Mouse (Mus musculus): ENCODE measurements around the gene Nphp4.

The Nphp4 gene

DNA sequence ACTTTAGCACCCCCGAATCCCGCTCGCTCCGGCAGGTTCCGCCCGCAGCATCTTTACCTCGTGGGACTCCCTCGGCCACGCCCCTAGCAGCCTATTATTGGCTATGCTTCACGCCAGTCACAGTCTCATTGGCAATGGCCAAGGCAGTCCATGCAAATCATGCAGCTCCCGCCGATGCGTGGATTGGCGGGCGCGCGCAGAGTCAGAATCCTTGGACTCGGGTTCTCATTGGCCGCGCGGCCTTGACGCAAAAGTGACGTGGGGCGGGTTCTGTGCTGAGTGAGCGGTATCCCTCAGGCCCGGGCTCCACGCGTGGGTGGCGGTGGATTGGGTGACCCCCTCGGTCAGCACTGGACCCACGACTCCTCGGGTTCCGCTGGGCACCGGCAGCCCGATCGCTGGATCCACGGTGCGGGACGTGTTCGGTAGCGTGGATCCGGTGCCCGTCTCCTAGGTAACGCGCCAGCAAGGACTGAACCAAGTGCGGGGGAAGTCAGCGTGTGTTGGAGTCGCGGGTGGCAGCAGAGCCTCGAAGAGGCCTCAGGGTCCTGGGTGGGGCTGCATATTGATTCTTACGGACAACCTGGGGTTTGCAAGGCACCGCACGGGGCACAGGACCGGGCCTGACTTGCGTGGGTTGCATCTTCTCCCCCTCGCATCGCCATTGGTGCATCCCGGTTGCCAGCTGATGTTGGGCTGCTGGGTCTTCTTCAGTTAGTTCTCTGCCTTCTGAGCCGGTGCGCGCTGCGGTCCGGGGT is 1.1 kb downstream of the Nphp4 start, which contains the start of gene Kcnab2:
Kcnab2 (minus strand) TSS at position 406 of the 758 bp plus-strand sequence.
- peak; percentile 85 to 96 for DNase-seq (ENCODE audit: low spot score in 2 of 2)

DNA sequence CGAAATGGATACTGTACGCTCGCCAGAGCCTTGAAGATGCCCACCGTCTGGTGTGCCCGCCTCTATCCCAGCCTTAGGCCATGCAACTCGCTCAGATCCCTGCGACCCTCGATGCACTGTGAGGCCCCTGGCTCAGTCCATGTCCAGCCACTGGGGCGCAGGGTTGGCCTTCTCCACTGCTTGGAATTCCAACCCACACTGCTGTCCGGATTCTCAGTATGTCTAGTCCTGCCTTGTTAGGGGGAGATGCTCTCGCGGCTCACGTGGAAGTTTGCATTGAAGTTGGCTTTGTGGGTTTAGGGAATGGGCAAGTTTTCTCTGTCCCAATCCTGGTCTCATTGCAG is 1.7 kb downstream of the Nphp4 start:
- no peak for DNase-seq (ENCODE audit: low spot score in 2 of 2)

DNA sequence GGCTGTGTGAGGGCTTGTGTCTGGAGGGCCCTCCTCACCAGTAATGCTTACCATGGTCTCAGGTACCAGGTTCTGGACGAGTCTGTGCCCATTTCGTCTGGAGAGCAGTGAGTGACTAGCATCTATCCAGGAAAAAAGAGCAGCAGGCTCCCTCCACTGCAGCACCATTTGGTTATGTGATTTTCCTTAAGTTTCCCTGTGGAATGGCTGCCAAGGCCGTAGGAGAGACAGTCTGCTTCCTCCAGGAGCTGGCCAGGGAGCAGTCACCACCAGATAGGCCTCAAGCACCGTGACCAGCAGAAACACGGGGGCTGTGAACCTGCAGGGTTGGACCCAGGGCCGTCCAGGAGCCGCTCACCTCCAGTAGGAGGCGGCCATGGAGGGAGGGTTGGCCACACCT is 3.9 kb downstream of the Nphp4 start:
- no peak for DNase-seq (ENCODE audit: low spot score in 2 of 2)

DNA sequence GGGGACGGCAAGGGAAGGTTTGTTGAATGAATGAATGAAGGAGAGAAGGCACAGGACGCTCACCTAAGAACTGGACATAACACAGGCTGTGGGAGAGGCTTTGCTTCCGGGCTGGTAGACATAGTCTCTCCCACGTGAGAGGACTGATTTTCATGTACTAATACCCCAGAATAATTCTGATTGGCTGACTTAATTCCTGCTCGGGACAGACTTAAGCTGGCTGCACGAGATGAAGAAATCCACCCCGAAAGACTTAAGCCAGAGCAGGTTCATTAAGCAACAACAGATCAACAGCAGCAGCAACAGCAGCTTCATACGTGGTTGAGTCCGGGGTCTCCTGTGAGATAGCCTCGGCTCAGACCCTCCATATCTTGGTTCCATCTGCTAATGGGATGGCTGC is 11.5 kb downstream of the Nphp4 start:
- DNase-seq (ENCODE audit: low spot score in 2 of 2): no peak

DNA sequence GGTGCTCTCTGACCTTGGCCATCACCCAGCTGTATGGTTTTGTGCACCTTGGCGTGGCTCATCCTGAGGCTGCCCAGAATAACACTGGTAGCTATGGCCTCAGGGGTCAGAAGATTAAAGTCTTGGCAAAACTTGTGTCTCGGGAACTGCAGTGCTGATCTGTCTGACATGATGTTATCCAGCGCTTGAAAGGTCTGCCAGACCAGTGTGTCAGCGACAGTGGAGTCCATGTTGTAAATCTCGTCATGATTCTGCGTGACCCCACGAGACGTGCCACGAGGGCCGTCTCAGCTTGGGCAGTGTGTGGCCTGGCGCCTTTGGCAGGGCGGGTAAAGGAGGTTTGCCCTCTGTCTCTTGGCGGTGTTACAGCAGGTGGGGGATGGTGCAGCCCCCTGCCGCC is 13.8 kb downstream of the Nphp4 start:
- no peak for DNase-seq (ENCODE audit: low spot score in 2 of 2)

DNA sequence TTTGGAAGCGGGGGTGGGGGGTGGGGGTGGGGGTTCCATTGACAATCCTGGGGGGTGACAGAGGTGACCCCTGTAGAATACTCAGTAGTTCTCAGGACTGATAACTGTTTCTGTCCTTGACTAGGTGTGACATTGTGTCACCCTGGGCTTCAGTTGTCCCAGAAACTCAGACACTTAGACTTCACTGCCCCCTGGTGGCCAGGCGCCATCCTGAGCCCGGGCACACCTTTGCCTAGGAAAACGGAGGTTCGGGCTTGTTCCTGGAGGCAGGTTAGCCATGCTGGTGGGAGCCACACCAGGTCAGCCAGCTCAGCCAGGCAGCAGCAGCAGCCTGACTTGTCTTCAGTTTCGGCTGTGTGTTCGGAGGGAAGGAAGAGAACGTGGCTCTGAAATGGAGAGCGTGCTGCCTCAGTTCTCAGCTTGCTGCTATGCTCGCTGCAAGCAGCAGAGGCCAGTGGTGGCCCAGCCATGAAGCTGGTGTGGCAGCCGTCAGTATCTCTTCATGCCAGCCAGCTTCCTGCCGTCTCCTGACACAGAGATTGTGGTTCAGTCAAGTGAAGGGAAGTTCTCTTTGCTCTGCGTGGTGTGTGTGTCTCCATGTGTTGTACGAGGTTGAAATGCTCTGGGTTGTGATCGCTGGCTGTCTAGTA is 14.9 kb downstream of the Nphp4 start:
- peak; percentile 61 to 85 for DNase-seq (ENCODE audit: low spot score in 2 of 2)

DNA sequence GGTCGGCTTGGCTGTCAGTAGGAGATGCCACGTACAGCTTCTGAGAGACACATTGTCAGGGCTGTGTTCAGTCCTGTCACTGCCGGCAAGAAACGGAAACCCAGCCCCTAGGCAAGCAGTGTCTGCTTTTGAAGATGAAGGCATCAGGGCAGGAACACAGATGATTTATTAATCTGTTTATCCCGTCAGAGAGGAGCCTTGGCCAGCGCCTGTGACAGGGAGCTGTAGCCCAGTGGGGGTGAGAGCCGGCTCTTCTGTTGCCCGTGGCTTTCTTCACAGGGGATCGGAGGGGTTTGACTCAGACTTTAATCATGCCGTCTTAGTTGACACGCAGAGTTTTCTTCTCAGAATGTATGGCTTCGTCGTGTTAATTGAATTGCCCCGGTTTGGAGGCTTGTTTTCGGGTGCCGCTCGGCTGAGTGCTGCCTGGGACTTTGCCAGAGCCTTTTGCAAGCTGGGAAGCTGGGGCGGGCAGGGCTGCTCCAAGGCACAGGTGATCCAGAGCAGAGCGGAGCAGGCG is 17.9 kb downstream of the Nphp4 start:
- DNase-seq (ENCODE audit: low spot score in 2 of 2): no peak

DNA sequence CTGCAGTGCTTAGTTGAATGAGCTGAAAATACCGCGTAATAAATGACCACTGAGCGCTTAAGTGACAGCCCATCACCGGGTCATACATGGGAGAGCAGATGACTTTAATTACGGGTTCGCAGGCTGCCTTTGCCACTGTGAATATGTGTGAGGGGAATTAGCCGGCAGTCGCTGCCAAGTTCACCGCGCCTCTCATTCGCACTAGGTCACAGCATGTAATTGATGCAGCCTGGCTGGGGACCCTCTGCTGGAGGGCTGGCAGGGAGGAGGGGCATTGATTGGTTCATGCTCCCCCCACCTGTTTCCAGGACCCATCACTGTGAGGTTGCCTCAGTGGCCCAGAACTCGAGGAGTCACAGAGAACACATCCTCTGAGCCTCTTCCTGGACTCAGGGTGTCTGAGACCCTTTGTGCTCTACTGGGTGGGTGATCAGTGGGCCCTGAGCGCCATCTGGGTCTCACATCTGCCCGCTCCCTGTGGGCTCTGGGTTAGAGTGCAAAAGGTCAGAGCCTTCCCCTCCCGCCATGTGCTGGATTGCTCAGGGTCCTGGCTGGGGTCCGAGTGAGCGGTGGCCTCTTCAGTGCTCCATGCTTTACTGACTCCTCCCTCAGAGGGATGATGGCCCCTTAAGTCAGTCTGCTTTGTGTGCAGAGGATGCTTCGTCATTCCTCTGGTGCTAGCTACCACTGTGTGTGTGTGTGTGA is 35.9 kb downstream of the Nphp4 start:
- DNase-seq (ENCODE audit: low spot score in 2 of 2): no peak

DNA sequence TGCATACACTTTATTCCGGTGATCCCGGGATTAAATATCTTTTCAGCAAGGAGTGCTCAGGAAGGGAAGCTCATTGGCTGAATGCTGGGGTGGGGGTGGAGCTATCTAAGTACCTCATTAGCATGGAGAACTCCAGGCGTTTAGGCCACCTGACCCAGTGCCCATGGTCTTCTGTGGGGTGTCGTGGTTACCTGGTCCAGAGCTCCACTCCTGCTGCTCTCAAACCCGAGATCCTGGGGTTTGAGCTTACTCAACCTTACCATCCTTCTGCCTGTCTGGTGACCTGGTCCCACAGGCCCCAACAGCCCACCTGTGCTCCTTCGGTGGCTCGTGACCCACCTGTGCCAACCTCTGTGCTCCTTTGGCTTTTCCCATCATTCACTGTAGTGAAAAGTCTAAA is 38.4 kb downstream of the Nphp4 start:
- DNase-seq (ENCODE audit: low spot score in 2 of 2): no peak

DNA sequence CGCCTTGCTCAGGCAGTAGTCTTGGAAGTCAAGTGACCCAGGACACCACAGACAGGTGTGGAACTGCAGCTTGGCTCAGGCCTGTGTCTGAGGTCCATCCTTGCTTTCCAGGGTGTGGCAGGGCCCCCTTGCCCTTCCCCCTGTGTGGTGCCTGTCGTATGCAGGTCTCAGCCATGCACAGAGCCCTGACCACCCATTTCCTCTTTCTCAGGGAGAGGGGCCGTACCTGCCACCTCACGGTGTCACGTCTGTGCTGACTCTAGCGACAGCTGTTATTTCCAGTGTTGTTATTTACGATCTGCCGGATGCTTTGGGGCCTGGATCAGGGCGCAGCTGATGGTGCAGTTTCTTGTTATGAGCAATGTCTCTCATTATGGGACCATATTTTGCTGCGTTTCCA is 42.6 kb downstream of the Nphp4 start:
- DNase-seq (ENCODE audit: low spot score in 2 of 2): no peak

DNA sequence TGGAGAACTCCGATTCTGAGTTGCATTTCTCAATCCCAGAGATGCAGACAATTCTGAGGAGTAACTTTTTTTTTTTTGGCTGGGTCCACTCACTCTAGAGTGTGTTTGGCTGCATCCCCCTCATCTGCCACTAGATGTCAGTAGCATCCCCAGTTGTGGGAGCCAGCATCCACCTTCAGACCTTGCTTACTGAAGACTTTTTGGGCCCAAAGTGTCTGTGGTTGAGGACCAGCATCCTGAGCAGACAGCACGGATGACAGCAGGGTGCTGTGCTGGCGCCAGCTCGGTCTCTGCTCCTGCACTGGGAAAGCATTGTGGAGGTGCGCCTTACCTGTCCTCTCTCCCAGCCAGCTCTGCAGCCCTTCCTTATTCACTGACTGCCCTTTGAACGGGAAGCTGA is 43.6 kb downstream of the Nphp4 start:
- DNase-seq (ENCODE audit: low spot score in 2 of 2): peak; percentile 19 to 68

DNA sequence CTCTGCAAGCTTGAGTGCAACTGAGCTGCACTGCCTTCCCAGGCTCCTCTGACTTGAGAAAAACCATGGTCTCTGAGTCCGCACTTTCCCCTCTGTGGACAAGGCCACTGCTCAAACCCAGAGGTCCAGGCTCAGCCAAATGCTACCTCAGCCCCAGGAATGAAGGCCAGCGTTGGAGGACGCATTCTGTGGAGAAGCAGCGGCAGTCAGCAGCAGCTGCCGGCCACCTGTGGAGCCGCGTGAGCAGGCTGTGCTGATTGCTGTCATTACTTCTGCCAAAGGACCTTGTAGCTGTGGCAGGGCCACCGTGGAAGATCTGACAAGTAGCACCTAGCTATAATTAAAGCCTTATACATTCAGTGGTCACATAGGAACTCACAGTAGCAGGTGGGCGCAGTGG is 56.4 kb downstream of the Nphp4 start:
- no peak for DNase-seq (ENCODE audit: low spot score in 2 of 2)

DNA sequence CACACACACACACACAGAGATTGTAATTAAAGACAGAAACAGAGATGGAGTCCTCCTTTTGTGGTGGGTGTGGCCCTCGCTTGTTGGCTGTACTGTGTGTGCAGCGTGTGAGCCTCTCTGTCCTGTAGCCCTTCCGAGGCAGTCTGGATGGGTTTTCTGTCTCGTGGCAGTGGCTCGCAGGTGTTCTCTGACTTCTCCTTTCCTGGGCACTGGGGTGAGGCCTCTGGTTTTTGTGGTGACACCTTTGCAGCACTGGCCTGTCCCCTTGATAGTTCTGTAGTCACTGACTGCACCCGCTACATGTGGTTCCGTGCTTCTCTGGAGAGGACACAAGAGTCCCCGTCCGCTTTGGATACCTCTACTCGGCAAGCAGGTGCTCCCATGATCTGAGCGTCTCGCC is 63.2 kb downstream of the Nphp4 start:
- peak in 1 of 2 experiments; percentile 27 for DNase-seq (ENCODE audit: low spot score in 2 of 2)

DNA sequence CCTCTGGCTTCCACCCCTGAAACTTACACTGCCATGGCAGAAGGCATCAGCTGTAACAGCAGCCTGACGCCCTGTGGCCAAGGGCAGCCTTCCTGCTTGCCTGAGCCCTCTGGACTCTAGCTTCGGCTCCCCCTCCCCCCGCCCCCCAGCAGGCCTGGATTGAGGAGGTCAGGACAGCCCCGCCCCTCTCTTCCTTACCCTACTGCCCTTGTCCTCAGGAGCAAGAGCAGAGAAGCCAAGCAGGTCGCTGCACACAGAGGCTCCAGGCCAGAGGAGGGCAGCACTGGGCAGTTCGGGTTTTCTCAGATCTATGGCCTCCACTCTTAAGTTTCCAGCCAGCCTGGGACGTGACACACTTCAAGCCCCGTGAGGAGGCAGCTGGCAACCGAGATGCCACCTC is 64.7 kb downstream of the Nphp4 start:
- DNase-seq (ENCODE audit: low spot score in 2 of 2): no peak

DNA sequence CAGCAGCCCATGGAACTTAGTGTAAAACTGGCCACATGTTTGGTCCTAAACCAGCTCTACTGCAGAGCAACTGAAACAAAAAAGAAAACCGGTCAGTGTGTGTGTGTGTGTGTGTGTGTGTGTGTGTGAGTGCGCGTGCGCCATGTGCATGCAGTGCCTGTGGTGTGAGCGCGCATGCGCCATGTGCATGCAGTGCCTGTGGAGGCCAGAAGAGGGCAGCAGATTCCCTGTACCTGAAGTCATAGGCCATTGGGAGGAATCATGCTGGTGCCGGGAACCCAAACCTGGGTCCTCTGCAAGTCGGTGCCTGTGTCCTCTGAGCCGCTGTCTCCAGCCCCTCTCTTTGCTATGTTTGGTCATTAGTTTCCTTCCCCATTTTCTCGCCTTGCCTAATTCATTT is 65.9 kb downstream of the Nphp4 start:
- DNase-seq (ENCODE audit: low spot score in 2 of 2): no peak

DNA sequence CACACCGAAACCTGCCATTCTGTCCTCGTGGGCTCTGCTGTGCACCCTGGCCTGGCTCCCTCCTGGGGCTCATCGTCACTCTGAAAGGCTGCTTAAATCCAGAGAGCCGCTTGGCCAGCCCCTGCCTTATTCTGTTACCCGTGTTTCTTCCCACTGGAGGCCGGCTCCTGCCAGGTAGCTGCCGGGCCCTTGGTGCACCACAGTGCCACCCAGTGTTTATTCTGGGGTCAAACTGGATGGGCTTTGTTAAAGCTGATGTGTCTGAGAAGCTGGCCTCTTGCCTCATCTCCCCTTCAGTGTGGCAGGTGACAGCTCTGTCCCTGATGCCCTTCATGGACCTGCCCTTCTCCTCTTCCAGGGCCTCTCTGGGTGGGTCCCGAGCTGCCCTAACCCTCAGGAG is 70.0 kb downstream of the Nphp4 start:
- DNase-seq (ENCODE audit: low spot score in 2 of 2): no peak

DNA sequence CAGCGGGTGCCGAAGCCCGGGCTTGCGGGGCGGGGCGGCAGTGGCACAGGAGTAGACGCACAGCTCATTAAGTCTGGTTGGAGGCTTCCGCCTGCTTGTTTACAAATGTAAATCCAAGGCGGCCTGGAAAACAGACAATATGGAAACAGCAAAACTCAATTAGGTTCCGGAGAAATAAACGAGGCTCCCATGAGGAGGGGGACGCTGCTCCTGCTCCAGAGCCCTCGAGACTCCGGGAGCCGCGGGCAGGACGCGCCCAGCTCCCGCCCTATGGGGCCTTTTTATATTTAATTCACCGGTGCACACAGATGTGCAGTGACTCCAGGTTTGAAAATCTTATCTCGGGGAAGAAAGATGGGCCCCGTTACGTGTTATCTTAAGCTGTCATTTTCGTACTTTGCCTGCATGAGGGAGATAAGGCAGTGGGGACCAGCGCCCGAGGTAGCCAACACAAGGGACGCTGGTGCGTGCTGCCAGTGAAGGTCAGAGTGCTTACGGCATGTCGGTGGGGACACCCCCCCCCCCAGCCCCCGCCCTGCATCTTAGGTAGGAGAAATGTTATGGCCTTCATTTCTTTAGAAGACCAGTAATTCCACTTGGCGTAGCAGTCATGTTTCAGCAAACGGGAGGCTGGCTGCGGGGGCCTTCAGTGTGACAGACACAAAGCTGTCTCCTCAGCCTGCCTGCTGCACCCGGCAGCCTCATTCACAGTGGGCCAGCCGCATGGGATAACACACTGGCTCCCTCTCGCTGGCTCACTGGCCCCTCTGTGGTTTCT is 71.6 kb downstream of the Nphp4 start:
- DNase-seq (ENCODE audit: low spot score in 2 of 2): no peak

DNA sequence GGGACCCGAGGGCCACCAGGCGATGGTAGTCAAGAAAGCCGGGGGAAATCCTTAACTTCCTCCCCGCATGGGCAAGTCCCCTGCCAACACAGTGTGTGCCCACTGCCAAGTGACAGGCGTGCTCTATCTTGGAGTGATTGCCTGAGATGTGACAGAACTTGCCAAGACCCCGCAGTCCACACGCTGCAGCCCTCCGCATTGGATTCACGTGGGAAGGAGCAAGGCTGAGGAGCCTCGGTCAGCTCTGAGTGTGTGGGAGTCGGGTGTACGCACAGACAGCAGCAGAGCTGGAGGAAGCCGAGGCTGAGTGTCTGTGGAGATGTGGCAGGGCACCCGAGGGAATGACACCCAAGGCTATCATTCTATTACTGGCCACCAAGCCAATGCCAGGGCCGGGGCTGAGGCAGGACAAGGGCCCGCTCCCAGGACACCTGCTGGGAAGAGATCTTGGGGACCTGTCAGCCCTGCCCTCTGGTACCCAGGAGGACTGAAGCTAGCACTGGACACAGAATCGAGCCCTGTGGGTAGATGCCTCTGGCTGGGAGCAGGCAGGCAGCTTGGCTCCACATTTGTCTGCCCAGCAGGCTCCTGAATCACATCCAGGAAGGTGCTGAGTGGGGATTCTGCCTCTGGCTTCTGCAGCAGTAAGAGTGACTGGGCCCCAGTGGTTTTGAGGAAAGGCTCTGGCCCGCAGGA is 73.1 kb downstream of the Nphp4 start:
- no peak for DNase-seq (ENCODE audit: low spot score in 2 of 2)

DNA sequence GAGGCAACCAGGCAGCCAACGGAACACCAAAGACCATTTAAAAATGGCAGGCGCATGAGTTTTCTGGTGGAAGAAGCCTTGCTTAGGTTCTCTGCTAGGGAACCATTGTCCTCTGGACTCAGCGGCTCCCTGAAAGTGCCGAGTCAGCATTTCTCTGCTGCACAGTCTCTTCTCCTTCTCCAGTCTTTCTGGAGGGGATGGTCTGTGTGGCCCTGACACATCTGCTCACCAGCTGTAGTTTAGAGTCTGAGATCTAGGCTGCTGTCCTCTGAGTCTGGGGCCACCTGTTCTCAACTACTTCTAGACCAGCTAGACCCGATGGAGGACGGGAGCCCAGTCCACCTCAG is 73.7 kb downstream of the Nphp4 start:
- no peak for DNase-seq (ENCODE audit: low spot score in 2 of 2)

DNA sequence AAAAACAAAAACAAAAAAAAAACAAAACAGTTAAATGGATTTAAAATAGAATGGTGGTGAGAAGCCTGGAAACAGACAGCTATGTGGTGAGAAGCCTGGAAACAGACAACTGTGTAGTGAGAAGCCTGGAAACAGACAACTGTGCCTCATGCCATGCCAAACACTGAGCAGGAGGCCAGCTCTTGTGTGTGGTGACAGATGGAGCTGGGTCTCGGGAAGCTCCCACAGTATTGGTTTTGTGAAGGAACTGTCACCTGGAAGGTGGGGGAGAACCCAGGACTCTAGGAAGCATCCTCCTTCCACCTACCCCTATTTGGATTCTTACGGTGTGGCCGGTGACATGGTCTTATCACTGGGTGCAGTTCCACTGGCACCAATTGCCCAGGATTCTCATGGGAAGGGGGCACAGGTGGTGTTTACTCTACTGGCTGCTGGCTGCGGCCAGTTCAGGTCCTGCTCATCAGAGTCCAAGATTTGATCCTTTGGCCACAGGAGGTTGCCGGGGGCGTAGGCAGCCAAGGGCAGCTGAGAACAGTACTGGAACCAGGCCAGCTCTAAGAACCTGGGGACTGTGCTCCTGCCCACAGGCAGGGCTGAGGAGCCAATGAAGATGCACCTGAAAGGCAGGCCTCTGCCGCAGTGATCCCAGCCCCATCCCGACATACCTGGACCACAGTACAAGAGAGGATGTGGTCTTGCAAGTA is 77.2 kb downstream of the Nphp4 start:
- DNase-seq (ENCODE audit: low spot score in 2 of 2): no peak

DNA sequence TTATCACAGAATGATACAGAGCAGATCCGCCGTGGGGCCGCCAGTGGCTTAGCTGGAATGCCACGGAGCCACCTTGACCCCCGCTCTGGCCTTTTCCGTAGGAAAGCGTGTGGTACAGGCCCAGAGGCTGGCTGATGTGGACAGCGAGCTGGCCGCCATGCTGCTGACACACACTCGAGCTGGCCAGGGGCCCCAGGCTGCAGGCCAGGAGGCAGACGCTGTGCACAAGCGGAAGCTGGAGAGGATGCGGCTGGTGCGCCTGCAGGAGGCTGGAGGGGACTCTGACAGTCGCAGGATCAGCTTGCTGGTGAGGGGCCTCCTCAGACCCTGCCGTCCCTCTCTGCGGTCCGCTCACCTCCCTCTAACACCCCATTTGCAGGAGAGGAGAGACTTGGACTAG is 77.9 kb downstream of the Nphp4 start:
- no peak for DNase-seq (ENCODE audit: low spot score in 2 of 2)

All from spleen, postnatal 10 days (tissue).